Mouse (Mus musculus) cerebellum, adult 11-12 months (tissue): Measurements from ENCODE around the gene Clip1.
A peak's percentile ranks its signal among the peaks of the same experiment; 100 is the strongest.
"Not testable (repeated sequence)": the region's sequence is repeated elsewhere in the genome, so short reads cannot be mapped to it uniquely, and the experiment has no call there.

Experiments
- DNase-seq: peaks from one replicate; pipeline ENCODE4 v3.0.0; 2022

Gene Clip1

GRCm38 (mm10) chr5:123684221-123685144 is at the start of gene Clip1:
TSS of gene Clip1 (minus strand) at chr5:123684618.
- peak; percentile 72 for DNase-seq

GRCm38 (mm10) chr5:123730981-123731380 is 46.6 kb upstream of the Clip1 start:
- DNase-seq, result no peak

GRCm38 (mm10) chr5:123723816-123724215 is 39.4 kb upstream of the Clip1 start:
- DNase-seq, result not testable (repeated sequence)

- peak; percentile 96 for DNase-seq
Measured at GRCm38 (mm10) chr5:123720328-123721311, 36.2 kb upstream of the Clip1 start, which contains the start of gene Zcchc8. TSS of gene Zcchc8 (minus strand) at chr5:123721100.

GRCm38 (mm10) chr5:123714622-123715021 is 30.2 kb upstream of the Clip1 start:
- DNase-seq, result no peak

GRCm38 (mm10) chr5:123713782-123714181 is 29.4 kb upstream of the Clip1 start:
- DNase-seq, result no peak

- no peak for DNase-seq
Measured at GRCm38 (mm10) chr5:123709571-123709970, 25.2 kb upstream of the Clip1 start.

GRCm38 (mm10) chr5:123708598-123708997 is 24.2 kb upstream of the Clip1 start:
- no peak for DNase-seq

- no peak for DNase-seq
Measured at GRCm38 (mm10) chr5:123700625-123701024, 16.2 kb upstream of the Clip1 start.

- peak; percentile 79 for DNase-seq
Measured at GRCm38 (mm10) chr5:123699198-123699597, 14.8 kb upstream of the Clip1 start.

GRCm38 (mm10) chr5:123696961-123697360 is 12.5 kb upstream of the Clip1 start:
- DNase-seq, result no peak

GRCm38 (mm10) chr5:123696244-123696643 is 11.8 kb upstream of the Clip1 start:
- no peak for DNase-seq

- no peak for DNase-seq
Measured at GRCm38 (mm10) chr5:123694468-123694867, 10.1 kb upstream of the Clip1 start.

GRCm38 (mm10) chr5:123683377-123684220 is 819 bp downstream of the Clip1 start:
- peak; percentile 74 for DNase-seq

- peak; percentile 76 for DNase-seq
Measured at GRCm38 (mm10) chr5:123683043-123683376, 1.4 kb downstream of the Clip1 start.

GRCm38 (mm10) chr5:123682372-123682771 is 2.0 kb downstream of the Clip1 start:
- DNase-seq, result no peak

GRCm38 (mm10) chr5:123679546-123680263 is 4.7 kb downstream of the Clip1 start:
- DNase-seq, result peak; percentile 71

- DNase-seq, result no peak
Measured at GRCm38 (mm10) chr5:123679106-123679505, 5.3 kb downstream of the Clip1 start.

- peak; percentile 1 for DNase-seq
Measured at GRCm38 (mm10) chr5:123675717-123676116, 8.7 kb downstream of the Clip1 start.

- DNase-seq, result peak; percentile 4
Measured at GRCm38 (mm10) chr5:123675221-123675620, 9.2 kb downstream of the Clip1 start.

- DNase-seq, result no peak
Measured at GRCm38 (mm10) chr5:123671473-123671820, 13.0 kb downstream of the Clip1 start.
